Mouse (Mus musculus): ENCODE data around the gene Hip1r.
A peak's percentile ranks its signal among the peaks of the same experiment; 100 is the strongest.

Gene Hip1r

GRCm38 (mm10) chr5:123972453-123972852 lies 975 bp upstream of the Hip1r start:
- DNase-seq (ENCODE audit: low read depth in 1 of 2, low spot score in 2 of 2): no peak

GRCm38 (mm10) chr5:123974179-123974485 lies 704 bp downstream of the Hip1r start:
- no peak for DNase-seq (ENCODE audit: low read depth in 1 of 2, low spot score in 2 of 2)

GRCm38 (mm10) chr5:123974616-123975111 lies 1.2 kb downstream of the Hip1r start:
- DNase-seq (ENCODE audit: low read depth in 1 of 2, low spot score in 2 of 2): peak in 1 of 2 experiments; percentile 24

GRCm38 (mm10) chr5:123975668-123976180 lies 2.3 kb downstream of the Hip1r start:
- DNase-seq (ENCODE audit: low read depth in 1 of 2, low spot score in 2 of 2): no peak

GRCm38 (mm10) chr5:123977231-123977630 lies 3.8 kb downstream of the Hip1r start:
- DNase-seq (ENCODE audit: low read depth in 1 of 2, low spot score in 2 of 2): no peak

- no peak for DNase-seq (ENCODE audit: low read depth in 1 of 2, low spot score in 2 of 2)
Observed at GRCm38 (mm10) chr5:123978131-123978530, 4.7 kb downstream of the Hip1r start.

GRCm38 (mm10) chr5:123979221-123979979 lies 6.0 kb downstream of the Hip1r start:
- no peak for DNase-seq (ENCODE audit: low read depth in 1 of 2, low spot score in 2 of 2)

GRCm38 (mm10) chr5:123979980-123980369 lies 6.5 kb downstream of the Hip1r start:
- no peak for DNase-seq (ENCODE audit: low read depth in 1 of 2, low spot score in 2 of 2)

GRCm38 (mm10) chr5:123980521-123981249 lies 7.3 kb downstream of the Hip1r start:
- DNase-seq (ENCODE audit: low read depth in 1 of 2, low spot score in 2 of 2): no peak

GRCm38 (mm10) chr5:123981250-123981554 lies 7.8 kb downstream of the Hip1r start:
- DNase-seq (ENCODE audit: low read depth in 1 of 2, low spot score in 2 of 2): no peak

GRCm38 (mm10) chr5:123982838-123983237 lies 9.4 kb downstream of the Hip1r start:
- no peak for DNase-seq (ENCODE audit: low read depth in 1 of 2, low spot score in 2 of 2)

- DNase-seq (ENCODE audit: low read depth in 1 of 2, low spot score in 2 of 2): no peak
Observed at GRCm38 (mm10) chr5:123985434-123985833, 12.0 kb downstream of the Hip1r start.

- DNase-seq (ENCODE audit: low read depth in 1 of 2, low spot score in 2 of 2): no peak
Observed at GRCm38 (mm10) chr5:123986925-123987324, 13.5 kb downstream of the Hip1r start.

GRCm38 (mm10) chr5:123987511-123987910 lies 14.1 kb downstream of the Hip1r start:
- DNase-seq (ENCODE audit: low read depth in 1 of 2, low spot score in 2 of 2): no peak

- DNase-seq (ENCODE audit: low read depth in 1 of 2, low spot score in 2 of 2): no peak
Observed at GRCm38 (mm10) chr5:123989941-123990885, 16.8 kb downstream of the Hip1r start.

- DNase-seq (ENCODE audit: low read depth in 1 of 2, low spot score in 2 of 2): no peak
Observed at GRCm38 (mm10) chr5:123991321-123991720, 17.9 kb downstream of the Hip1r start.

- no peak for DNase-seq (ENCODE audit: low read depth in 1 of 2, low spot score in 2 of 2)
Observed at GRCm38 (mm10) chr5:123992193-123992637, 18.8 kb downstream of the Hip1r start.

- DNase-seq (ENCODE audit: low read depth in 1 of 2, low spot score in 2 of 2): peak; percentile 45 to 64
Observed at GRCm38 (mm10) chr5:123992794-123993193, 19.4 kb downstream of the Hip1r start.

- DNase-seq (ENCODE audit: low read depth in 1 of 2, low spot score in 2 of 2): no peak
Observed at GRCm38 (mm10) chr5:123993263-123994036, 20.0 kb downstream of the Hip1r start.

- no peak for DNase-seq (ENCODE audit: low read depth in 1 of 2, low spot score in 2 of 2)
Observed at GRCm38 (mm10) chr5:123994468-123994867, 21.0 kb downstream of the Hip1r start.

Data from monocyte, adult 2 months (primary cell).